Comparison of ENCODE assay signal across 31 mouse cellular contexts in genomic region chr10:84949684-84950010, GRCm38 (mm10). TPM values are rescaled to one million over a fixed set of nuclear protein-coding genes. Genes with fewer than 3 reads are reported as not detected.
DNase-seq lines count a peak whose midpoint lies in the region; ATAC-seq and TF ChIP-seq lines count a peak whose summit lies in the region.
"Had no signal": no experiment of that assay in that cellular context is flagged by ENCODE, and none has a peak within 500 bp of the region (broad histone marks: within the 10 kb centered on the region; RNA-seq: fewer than 3 reads in every experiment).

No protein-coding gene starts in this region.

- no peak for TF ChIP-seq EP300 in heart, postnatal 0 days (IDR thresholded peaks at IDR 0.05; ENCODE audit: low read depth)

- WGBS in heart, postnatal 0 days, result 61% methylated on average over 3 of the region's 3 CpGs
- 37% methylated on average over 3 of the region's 3 CpGs for WGBS in lung, embryonic 16.5 days

- H3K27me3 ChIP-seq in heart, postnatal 0 days (ENCODE audit: control insufficient read depth, insufficient read depth, low read length), result no peaks in the 10 kb centered on the region
- no peaks in the 10 kb centered on the region for H3K27me3 ChIP-seq in lung, embryonic 16.5 days (ENCODE audit: control insufficient read depth, insufficient read depth, low read depth, low read length)
- H3K27me3 ChIP-seq: CH12.LX; forebrain, embryonic 13.5 days; heart, embryonic 15.5 days; hindbrain, embryonic 15.5 days; limb, embryonic 12.5 days; liver, embryonic 15.5 days; midbrain, embryonic 15.5 days; neural tube, embryonic 15.5 days; stomach, embryonic 15.5 days had no signal

- no peak overlapping the region; the same call in 1 of the 2 replicates for H3K27ac ChIP-seq in heart, postnatal 0 days (ENCODE audit: low read depth)
- H3K27ac ChIP-seq in lung, embryonic 16.5 days (ENCODE audit: low read length), result peak overlapping the region; percentile 55
- H3K27ac ChIP-seq: forebrain, embryonic 13.5 days; hindbrain, embryonic 10.5 days; hindbrain, embryonic 15.5 days; left cerebral cortex, adult 2 months; limb, embryonic 12.5 days; liver, embryonic 15.5 days; midbrain, embryonic 10.5 days; midbrain, embryonic 15.5 days; neural tube, embryonic 15.5 days; stomach, embryonic 15.5 days had no signal

- H3K9ac ChIP-seq in heart, postnatal 0 days (replicated peaks; ENCODE audit: low read depth, low read length), result no peak overlapping the region
- no peak overlapping the region for H3K9ac ChIP-seq in lung, embryonic 16.5 days (ENCODE audit: low read length)
- H3K9ac ChIP-seq: forebrain, embryonic 13.5 days; heart, embryonic 15.5 days; hindbrain, embryonic 15.5 days; limb, embryonic 12.5 days; liver, embryonic 15.5 days; midbrain, embryonic 15.5 days; neural tube, embryonic 15.5 days; stomach, embryonic 15.5 days had no signal

- H3K4me1 ChIP-seq in heart, postnatal 0 days (ENCODE audit: control insufficient read depth, insufficient read depth), result no peaks in the 10 kb centered on the region; the same call in 1 of the 2 replicates
- peaks cover 18% of the 10 kb centered on the region for H3K4me1 ChIP-seq in lung, embryonic 16.5 days (replicated peaks; ENCODE audit: control insufficient read depth, insufficient read depth, low read length)
- H3K4me1 ChIP-seq: forebrain, embryonic 13.5 days; hindbrain, embryonic 10.5 days; limb, embryonic 12.5 days; midbrain, embryonic 10.5 days; midbrain, embryonic 15.5 days had no signal

- H3K4me2 ChIP-seq in heart, postnatal 0 days (ENCODE audit: low read depth, low read length), result no peak overlapping the region
- H3K4me2 ChIP-seq in lung, embryonic 16.5 days (ENCODE audit: low read depth, low read length), result no peak overlapping the region
- H3K4me2 ChIP-seq: forebrain, embryonic 13.5 days; heart, embryonic 15.5 days; hindbrain, embryonic 15.5 days; limb, embryonic 12.5 days; liver, embryonic 15.5 days; midbrain, embryonic 15.5 days; neural tube, embryonic 15.5 days; stomach, embryonic 15.5 days had no signal

- H3K9me3 ChIP-seq in heart, postnatal 0 days (replicated peaks; ENCODE audit: control insufficient read depth, low read length), result no peaks in the 10 kb centered on the region
- no peaks in the 10 kb centered on the region for H3K9me3 ChIP-seq in lung, embryonic 16.5 days (ENCODE audit: control insufficient read depth, low read length)
- H3K9me3 ChIP-seq: forebrain, embryonic 13.5 days; heart, embryonic 15.5 days; hindbrain, embryonic 10.5 days; hindbrain, embryonic 15.5 days; limb, embryonic 12.5 days; liver, embryonic 15.5 days; midbrain, embryonic 10.5 days; midbrain, embryonic 15.5 days; neural tube, embryonic 15.5 days; stomach, embryonic 15.5 days had no signal

- peaks cover 24% of the 10 kb centered on the region for H3K36me3 ChIP-seq in heart, postnatal 0 days (replicated peaks; ENCODE audit: control insufficient read depth, insufficient read depth, low read length)
- H3K36me3 ChIP-seq in lung, embryonic 16.5 days (ENCODE audit: control insufficient read depth, insufficient read depth, low read length), result peaks cover 12% of the 10 kb centered on the region

- H3K4me3 ChIP-seq in heart, postnatal 0 days (ENCODE audit: low read depth, low read length), result no peak overlapping the region
- H3K4me3 ChIP-seq in lung, embryonic 16.5 days (ENCODE audit: low read length), result no peak overlapping the region
- H3K4me3 ChIP-seq: forebrain, embryonic 13.5 days; heart, embryonic 15.5 days; hindbrain, embryonic 10.5 days; hindbrain, embryonic 15.5 days; left cerebral cortex, adult 2 months; limb, embryonic 12.5 days; liver, embryonic 15.5 days; midbrain, embryonic 10.5 days; midbrain, embryonic 15.5 days; neural tube, embryonic 15.5 days; stomach, embryonic 15.5 days had no signal

- ATAC-seq in heart, postnatal 0 days (ENCODE audit: insufficient read depth, low read depth), result 0 out of 2 replicates have a peak, but pooled peaks have one; percentile 33
- ATAC-seq in lung, embryonic 16.5 days (ENCODE audit: low read depth), result peak; percentile 93
- ATAC-seq: activated CD4-positive, CD25-positive, alpha-beta regulatory T cell, adult 4 months; forebrain, embryonic 13.5 days; inflammation-experienced regulatory T-cells, adult 6 months; midbrain, embryonic 15.5 days had no signal

- TF ChIP-seq CTCF in heart, postnatal 0 days (IDR thresholded peaks at IDR 0.05; ENCODE audit: low read depth), result no peak

- intact Hi-C loops in heart, postnatal 10 days (cut with DNase I), result no loop called here

- no peak for DNase-seq in heart, postnatal 0 days (ENCODE audit: low spot score)
- no peak for DNase-seq in heart, postnatal 10 days
- no peak for DNase-seq in lung, adult 18-20 months
- peak; percentile 17 for DNase-seq in lung, postnatal 36 days
- no peak for DNase-seq in adrenal gland, postnatal 14 days
- DNase-seq in frontal cortex, adult 2 months (ENCODE audit: extremely low spot score in 1 of 2, low spot score in 1 of 2), result no peak
- DNase-seq: adrenal gland, postnatal 10 days; cerebellum, adult 11 months; cerebellum, adult 9-10 months; cerebellum, postnatal 36 days; gastrocnemius, postnatal 36 days; kidney, adult 9 months; kidney, postnatal 14 days; right cerebral cortex, postnatal 25 days; thymus, adult 18-20 months; thymus, postnatal 25 days had no signal

RNA-seq across cellular contexts. Expression of gene Ric8b, which starts 32.2 kb away (rescaled TPM):
- total RNA-seq in heart, postnatal 0 days (2014; rRNA removed; ENCODE audit: low replicate concordance), result 18.3 and 22.7 TPM in 2 replicates
- polyA plus RNA-seq in heart, postnatal 0 days (2015; fragmentation: Nextera tagmentation; extraction: Ambion mirVana), result 10.5 and 12.8 TPM in 2 replicates
- 10 to 100 TPM; 22.3 to 26.9 TPM for total RNA-seq in heart, postnatal 10 days (2021)
- polyA plus RNA-seq in lung, embryonic 16.5 days (2015; fragmentation: Nextera tagmentation; extraction: Ambion mirVana), result 17.8 and 19.8 TPM in 2 replicates
- total RNA-seq in adrenal gland, postnatal 14 days (2021), result 28.4 and 33.1 TPM in 2 replicates
- 39.6 and 41.1 TPM in 2 replicates for polyA plus RNA-seq in frontal cortex, adult 2 months (2012; rRNA removed)
